In genomic region chr1:155731156-155731555, GRCm38 (mm10) we compare ENCODE assay signal across 39 mouse cellular contexts. TPM values are rescaled to one million over a fixed set of nuclear protein-coding genes. Genes with fewer than 3 reads are reported as not detected.
DNase-seq lines count a peak whose midpoint lies in the region; ATAC-seq lines count a peak whose summit lies in the region.
"Had no signal": no experiment of that assay in that cellular context is flagged by ENCODE, and none has a peak within 500 bp of the region (broad histone marks: within the 10 kb centered on the region; RNA-seq: fewer than 3 reads in every experiment).

No protein-coding gene starts in this region.

- DNase-seq in midbrain, embryonic 11.5 days (ENCODE audit: low spot score, missing footprints): peak; percentile 82
- DNase-seq in R1 (ENCODE audit: low read depth, low spot score): peak; percentile 41
- peak; percentile 22 for DNase-seq in yolk sac, embryonic 10.5 days (ENCODE audit: low spot score)
- no peak for DNase-seq in layer of hippocampus, postnatal 36 days
- DNase-seq in frontal cortex, postnatal 25 days (ENCODE audit: low spot score in 2 of 2): no peak
- DNase-seq: adrenal gland, adult 2 months; cerebellum, adult 9-10 months; cerebellum, postnatal 36 days; heart, postnatal 14 days; kidney, adult 11 months; left cerebral cortex, postnatal 4 days; liver, embryonic 13.5 days; lung, adult 18-20 months; retina, postnatal 1 day; right cerebral cortex, postnatal 14 days; thymus, postnatal 25 days had no signal

- H3K27ac ChIP-seq in kidney, embryonic 16.5 days (ENCODE audit: low read length): no peak overlapping the region
- no peak overlapping the region for H3K27ac ChIP-seq in kidney, embryonic 15.5 days
- H3K27ac ChIP-seq in midbrain, embryonic 11.5 days (ENCODE audit: low read depth, low read length): no peak overlapping the region
- H3K27ac ChIP-seq in midbrain, embryonic 15.5 days: no peak overlapping the region
- H3K27ac ChIP-seq: embryonic facial prominence, embryonic 12.5 days; forebrain, embryonic 10.5 days; forebrain, embryonic 15.5 days; heart, embryonic 13.5 days; hindbrain, embryonic 10.5 days; hindbrain, embryonic 15.5 days; kidney, postnatal 0 days; limb, embryonic 15.5 days; liver, embryonic 13.5 days; midbrain, embryonic 12.5 days; stomach, embryonic 15.5 days had no signal

- H3K9ac ChIP-seq in kidney, embryonic 16.5 days (replicated peaks; ENCODE audit: low read length): no peak overlapping the region
- H3K9ac ChIP-seq in kidney, embryonic 15.5 days: no peak overlapping the region
- H3K9ac ChIP-seq in midbrain, embryonic 11.5 days (ENCODE audit: low read length): no peak overlapping the region
- no peak overlapping the region for H3K9ac ChIP-seq in midbrain, embryonic 15.5 days
- H3K9ac ChIP-seq: embryonic facial prominence, embryonic 12.5 days; forebrain, embryonic 15.5 days; heart, embryonic 13.5 days; hindbrain, embryonic 15.5 days; limb, embryonic 15.5 days; liver, embryonic 13.5 days; midbrain, embryonic 12.5 days; stomach, embryonic 15.5 days had no signal

- no peaks in the 10 kb centered on the region for H3K36me3 ChIP-seq in kidney, embryonic 16.5 days (ENCODE audit: insufficient read depth, low read length)
- no peaks in the 10 kb centered on the region for H3K36me3 ChIP-seq in kidney, embryonic 15.5 days
- no peaks in the 10 kb centered on the region for H3K36me3 ChIP-seq in midbrain, embryonic 11.5 days (ENCODE audit: control insufficient read depth, insufficient read depth, low read length)
- H3K36me3 ChIP-seq in midbrain, embryonic 15.5 days (replicated peaks): no peaks in the 10 kb centered on the region
- H3K36me3 ChIP-seq: embryonic facial prominence, embryonic 12.5 days; forebrain, embryonic 10.5 days; forebrain, embryonic 15.5 days; G1E; heart, embryonic 13.5 days; hindbrain, embryonic 10.5 days; hindbrain, embryonic 15.5 days; limb, embryonic 15.5 days; liver, embryonic 13.5 days; midbrain, embryonic 12.5 days; stomach, embryonic 15.5 days had no signal

- no peak overlapping the region for H3K4me3 ChIP-seq in kidney, embryonic 16.5 days (ENCODE audit: low read length)
- no peak overlapping the region for H3K4me3 ChIP-seq in kidney, embryonic 15.5 days (replicated peaks)
- H3K4me3 ChIP-seq in midbrain, embryonic 11.5 days (ENCODE audit: low read depth, low read length): no peak overlapping the region
- no peak overlapping the region for H3K4me3 ChIP-seq in midbrain, embryonic 15.5 days
- H3K4me3 ChIP-seq: embryonic facial prominence, embryonic 12.5 days; forebrain, embryonic 10.5 days; forebrain, embryonic 15.5 days; heart, embryonic 13.5 days; hindbrain, embryonic 10.5 days; hindbrain, embryonic 15.5 days; limb, embryonic 15.5 days; liver, embryonic 13.5 days; midbrain, embryonic 12.5 days; stomach, embryonic 15.5 days had no signal

- H3K27me3 ChIP-seq in kidney, embryonic 16.5 days (ENCODE audit: insufficient read depth, low read length): peaks cover 85% of the 10 kb centered on the region
- H3K27me3 ChIP-seq in kidney, embryonic 15.5 days: peaks cover 97% of the 10 kb centered on the region
- peaks cover 90% of the 10 kb centered on the region for H3K27me3 ChIP-seq in midbrain, embryonic 11.5 days (ENCODE audit: control insufficient read depth, insufficient read depth, low read length)
- peaks cover 91% of the 10 kb centered on the region for H3K27me3 ChIP-seq in midbrain, embryonic 15.5 days (replicated peaks)

- no peak overlapping the region for H3K4me2 ChIP-seq in kidney, embryonic 16.5 days (replicated peaks; ENCODE audit: low read depth, low read length)
- no peak overlapping the region for H3K4me2 ChIP-seq in kidney, embryonic 15.5 days
- H3K4me2 ChIP-seq in midbrain, embryonic 11.5 days: no peak overlapping the region
- H3K4me2 ChIP-seq in midbrain, embryonic 15.5 days: no peak overlapping the region
- H3K4me2 ChIP-seq: embryonic facial prominence, embryonic 12.5 days; forebrain, embryonic 15.5 days; heart, embryonic 13.5 days; hindbrain, embryonic 15.5 days; limb, embryonic 15.5 days; liver, embryonic 13.5 days; midbrain, embryonic 12.5 days; stomach, embryonic 15.5 days had no signal

- ATAC-seq in kidney, embryonic 16.5 days (ENCODE audit: low FRiP score, low TSS enrichment): 0 out of 2 replicates have a peak, but pooled peaks have one; percentile 27
- ATAC-seq in kidney, embryonic 15.5 days (replicated peaks; ENCODE audit: low FRiP score): no peak
- ATAC-seq in midbrain, embryonic 11.5 days (ENCODE audit: low FRiP score): no peak
- ATAC-seq in midbrain, embryonic 15.5 days (replicated peaks): no peak
- ATAC-seq: forebrain, embryonic 15.5 days; inflammation-experienced regulatory T-cells, adult 6 months had no signal

- H3K4me1 ChIP-seq in kidney, embryonic 16.5 days (ENCODE audit: insufficient read depth, low read length): no peaks in the 10 kb centered on the region
- H3K4me1 ChIP-seq in kidney, embryonic 15.5 days: no peaks in the 10 kb centered on the region
- peaks cover 8% of the 10 kb centered on the region for H3K4me1 ChIP-seq in midbrain, embryonic 11.5 days (ENCODE audit: control insufficient read depth, insufficient read depth, low read length)
- H3K4me1 ChIP-seq in midbrain, embryonic 15.5 days: peaks cover 10% of the 10 kb centered on the region
- H3K4me1 ChIP-seq: embryonic facial prominence, embryonic 12.5 days; heart, embryonic 13.5 days; limb, embryonic 15.5 days; liver, embryonic 13.5 days; stomach, embryonic 15.5 days had no signal

- 0 out of 2 replicates have a peak, but pooled peaks cover 3% of the 10 kb centered on the region for H3K9me3 ChIP-seq in kidney, embryonic 16.5 days (ENCODE audit: low read length)
- no peaks in the 10 kb centered on the region for H3K9me3 ChIP-seq in kidney, embryonic 15.5 days (replicated peaks)
- H3K9me3 ChIP-seq in midbrain, embryonic 11.5 days (ENCODE audit: control insufficient read depth, low read length): no peaks in the 10 kb centered on the region
- no peaks in the 10 kb centered on the region for H3K9me3 ChIP-seq in midbrain, embryonic 15.5 days
- H3K9me3 ChIP-seq: embryonic facial prominence, embryonic 12.5 days; forebrain, embryonic 15.5 days; G1E; heart, embryonic 13.5 days; hindbrain, embryonic 10.5 days; hindbrain, embryonic 15.5 days; limb, embryonic 15.5 days; liver, embryonic 13.5 days; midbrain, embryonic 12.5 days; stomach, embryonic 15.5 days had no signal

- 0% methylated on average over 2 of the region's 2 CpGs for WGBS in kidney, embryonic 16.5 days
- 0% methylated on average over 2 of the region's 2 CpGs for WGBS in kidney, embryonic 15.5 days
- 2% methylated on average over 2 of the region's 2 CpGs for WGBS in midbrain, embryonic 11.5 days
- WGBS in midbrain, embryonic 15.5 days: 5% methylated on average over 2 of the region's 2 CpGs

RNA-seq across cellular contexts. Expression of gene Lhx4, which starts 20.3 kb away (rescaled TPM):
- polyA plus RNA-seq in kidney, embryonic 16.5 days (2015; fragmentation: Nextera tagmentation; extraction: Ambion mirVana): not detected in 2 replicates
- not detected in 2 replicates for polyA plus RNA-seq in kidney, embryonic 15.5 days (2015; fragmentation: Nextera tagmentation; extraction: Ambion mirVana)
- 1.7 and 2.2 TPM in 2 replicates for polyA plus RNA-seq in midbrain, embryonic 11.5 days (2014; fragmentation: Nextera tagmentation; extraction: Ambion mirVana)
- polyA plus RNA-seq in midbrain, embryonic 15.5 days (2015; fragmentation: Nextera tagmentation; extraction: Ambion mirVana): 1.5 and 1.6 TPM in 2 replicates
- total RNA-seq in layer of hippocampus, postnatal 36 days (2021): not detected
- total RNA-seq: CH12.LX; gastrocnemius, adult 8-10 months; gastrocnemius, postnatal 4 days; heart, adult 8-10 months; heart, postnatal 14 days; layer of hippocampus, adult 18-20 months; layer of hippocampus, postnatal 14 days; megakaryocyte, adult 5-6 weeks had no signal
- polyA plus RNA-seq: C2C12; forebrain, embryonic 10.5 days; G1E; heart, embryonic 13.5 days; inflammation-experienced regulatory T-cells, adult 6 months; kidney, postnatal 0 days; liver, embryonic 13.5 days had no signal

Comparison
In these comparisons a context has a peak if more than half of its experiments do, and no peak if none do; other contexts are left out.
1. DNase-seq: peak in midbrain, embryonic 11.5 days (single experiment), R1 (single experiment) and yolk sac, embryonic 10.5 days (single experiment); none in layer of hippocampus, postnatal 36 days (0 of 2) and frontal cortex, postnatal 25 days (0 of 2).